Mouse (Mus musculus) forebrain, embryonic 12.5 days (tissue): ENCODE data around the gene Mgp. TPM values are rescaled to one million over a fixed set of nuclear protein-coding genes. Genes with fewer than 3 reads are reported as not detected.
"Not testable (repeated sequence)": the region's sequence is repeated elsewhere in the genome, so short reads cannot be mapped to it uniquely, and the experiment has no call there.

Experiments used
- ATAC-seq: fragments of 200-750 bp; cut with Nextera tagmentation; 2 replicates; pipeline ENCODE4 v1.8.0; 2017; ENCODE audit warnings: moderate TSS enrichment; ENCODE audit not compliant: low FRiP score
- H3K27ac ChIP-seq: fragments of 300-500 bp; sonication (generic); 2 replicates; pipeline ENCODE4 v1.5.1; 2016; ENCODE audit warnings: mild to moderate bottlenecking
- H3K27me3 ChIP-seq: fragments of 300-500 bp; sonication (generic); 2 replicates; pipeline ENCODE4 v1.6.1; 2016; ENCODE audit warnings: mild to moderate bottlenecking
- H3K36me3 ChIP-seq: fragments of 300-500 bp; sonication (generic); replicated peaks from 2 replicates; pipeline ENCODE4 v1.6.1; 2016; ENCODE audit warnings: mild to moderate bottlenecking
- H3K4me1 ChIP-seq: fragments of 300-500 bp; sonication (generic); 2 replicates; pipeline ENCODE4 v1.6.1; 2016
- H3K4me2 ChIP-seq: fragments of 300-500 bp; sonication (generic); 2 replicates; pipeline ENCODE4 v1.6.1; 2016; ENCODE audit warnings: mild to moderate bottlenecking, moderate library complexity
- H3K4me3 ChIP-seq: fragments of 300-500 bp; sonication (generic); replicated peaks from 2 replicates; pipeline ENCODE4 v1.5.1; 2016; ENCODE audit warnings: mild to moderate bottlenecking
- H3K9ac ChIP-seq: fragments of 300-500 bp; sonication (generic); 2 replicates; pipeline ENCODE4 v1.6.1; 2016; ENCODE audit warnings: mild to moderate bottlenecking
- H3K9me3 ChIP-seq: fragments of 300-500 bp; sonication (generic); 2 replicates; pipeline ENCODE4 v1.6.1; 2016
- WGBS: fragments of 180-500 bp; shearing (Covaris S2); methylation state at CpG from one replicate; pipeline ENCODE4 v1.1.7; 2016; 5-methylcytosine and 5-hydroxymethylcytosine counted together
- polyA plus RNA-seq: library from polyadenylated mRNA; unstranded; fragments of >200 nt; fragmentation: Nextera tagmentation; extraction: Ambion mirVana; gene quantifications from 2 replicates; pipeline ENCODE4 v1.2.1, GENCODE M21; 2016

Mgp gene
- polyA plus RNA-seq, 1 experiment from 2014 or later, result 7.2 TPM

- Histone ChIP-seq H3K4me1 (no peaks in the 10 kb centered on the region), H3K27ac (no peak overlapping the region), H3K9me3 (no peaks in the 10 kb centered on the region), H3K4me3 (no peak overlapping the region), H3K9ac (no peak overlapping the region), H3K36me3 (no peaks in the 10 kb centered on the region), H3K4me2 (no peak overlapping the region), H3K27me3 (no peaks in the 10 kb centered on the region)
- WGBS, result 91% methylated on average over 6 of the region's 6 CpGs
- no peak for ATAC-seq
These were observed 13.9 kb upstream of the Mgp start for GRCm38 (mm10) chr6:136889554-136889953.

- H3K4me2 ChIP-seq, result no peak overlapping the region
- no peaks in the 10 kb centered on the region for H3K27me3 ChIP-seq
- H3K36me3 ChIP-seq, result no peaks in the 10 kb centered on the region
- H3K4me3 ChIP-seq, result no peak overlapping the region
- WGBS, result 90% methylated on average over 6 of the region's 6 CpGs
- no peak overlapping the region for H3K27ac ChIP-seq
- no peaks in the 10 kb centered on the region for H3K9me3 ChIP-seq
- no peaks in the 10 kb centered on the region for H3K4me1 ChIP-seq
- ATAC-seq, result no peak
- H3K9ac ChIP-seq, result no peak overlapping the region
These were observed 13.4 kb upstream of the Mgp start for GRCm38 (mm10) chr6:136889067-136889466.

DNA sequence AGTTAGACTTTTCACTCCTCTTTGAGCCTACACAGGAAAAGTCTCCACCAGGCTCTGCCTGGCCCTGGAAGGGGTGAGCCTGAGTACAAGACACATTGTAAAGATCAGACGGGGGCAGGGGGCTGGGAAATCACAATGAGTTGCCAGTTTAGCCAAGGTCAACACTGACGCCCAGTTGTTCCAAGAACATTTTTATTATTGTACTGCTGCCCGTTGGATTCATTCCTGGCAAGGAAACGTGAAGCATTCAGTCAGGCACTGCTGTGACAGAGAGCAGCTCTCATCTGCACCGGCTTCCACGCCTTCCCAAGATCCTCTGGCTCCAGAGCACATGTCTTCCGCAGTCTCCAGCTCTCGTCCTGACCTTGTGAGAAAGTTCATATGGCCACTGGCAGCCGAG lies 12.2 kb upstream of the Mgp start:
- no peaks in the 10 kb centered on the region for H3K36me3 ChIP-seq
- no peak overlapping the region for H3K4me3 ChIP-seq
- no peaks in the 10 kb centered on the region for H3K27me3 ChIP-seq
- H3K27ac ChIP-seq, result no peak overlapping the region
- H3K9me3 ChIP-seq, result no peaks in the 10 kb centered on the region
- no peak overlapping the region for H3K4me2 ChIP-seq
- WGBS, result 86% methylated on average over 9 of the region's 9 CpGs
- ATAC-seq, result no peak
- H3K4me1 ChIP-seq, result no peaks in the 10 kb centered on the region
- H3K9ac ChIP-seq, result no peak overlapping the region

GRCm38 (mm10) chr6:136884766-136885165 lies 9.1 kb upstream of the Mgp start:
- not testable (repeated sequence) for H3K9me3 ChIP-seq, H3K27me3 ChIP-seq, H3K4me2 ChIP-seq, ATAC-seq, H3K27ac ChIP-seq, H3K4me3 ChIP-seq, H3K4me1 ChIP-seq, H3K36me3 ChIP-seq, H3K9ac ChIP-seq
- WGBS, result 62% methylated on average over 1 of the region's 1 CpGs

DNA sequence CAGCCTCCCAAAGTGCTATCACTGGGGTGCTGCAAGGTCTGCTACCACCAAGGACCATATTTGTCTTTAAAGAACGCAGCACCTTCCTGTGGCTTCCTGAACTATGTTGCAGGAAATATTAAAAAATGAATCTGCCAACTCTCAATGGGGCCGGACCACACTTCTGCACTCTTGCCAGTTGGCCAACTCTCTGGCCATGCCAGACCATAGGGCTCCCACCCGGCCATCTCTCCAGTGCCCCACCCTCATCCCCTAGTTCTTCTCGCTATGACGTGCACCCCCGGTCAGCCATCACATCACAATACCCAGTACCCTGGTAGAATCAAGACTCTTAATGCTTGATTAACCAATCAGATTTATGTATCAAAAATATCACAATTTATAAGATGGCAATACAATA lies 8.3 kb upstream of the Mgp start:
- Histone ChIP-seq H3K4me1 (no peaks in the 10 kb centered on the region), H3K9ac (no peak overlapping the region), H3K4me2 (no peak overlapping the region), H3K27ac (no peak overlapping the region), H3K27me3 (no peaks in the 10 kb centered on the region), H3K9me3 (no peaks in the 10 kb centered on the region), H3K36me3 (no peaks in the 10 kb centered on the region), H3K4me3 (no peak overlapping the region)
- WGBS, result 97% methylated on average over 6 of the region's 6 CpGs
- ATAC-seq, result no peak

DNA sequence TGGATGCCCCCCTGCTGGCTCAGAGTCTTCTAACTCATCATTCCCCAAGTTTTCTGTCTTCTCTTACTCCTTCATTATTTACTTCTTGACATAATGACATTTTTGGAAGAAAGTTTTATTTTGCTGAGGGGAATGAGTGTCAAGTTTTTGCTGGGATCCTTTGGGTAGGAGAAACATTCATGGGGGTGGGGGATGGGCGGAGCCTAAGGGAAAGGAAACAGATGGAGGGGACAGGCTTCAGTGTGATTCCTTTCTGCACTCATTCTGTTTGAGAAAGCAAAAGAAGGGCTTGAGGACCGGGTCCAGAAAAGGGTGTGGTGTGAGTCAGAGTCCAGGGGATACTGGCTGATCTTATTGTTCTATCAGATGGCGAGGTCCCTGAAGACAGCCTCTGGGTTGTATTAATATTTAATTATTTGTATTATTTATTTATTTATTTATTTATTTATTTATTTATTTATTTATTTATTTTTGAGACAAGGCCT lies 7.8 kb upstream of the Mgp start:
- WGBS, result 89% methylated on average over 3 of the region's 3 CpGs
- Histone ChIP-seq H3K27me3 (no peaks in the 10 kb centered on the region), H3K9ac (no peak overlapping the region), H3K9me3 (no peaks in the 10 kb centered on the region), H3K4me1 (no peaks in the 10 kb centered on the region), H3K4me2 (no peak overlapping the region), H3K4me3 (no peak overlapping the region), H3K27ac (no peak overlapping the region), H3K36me3 (no peaks in the 10 kb centered on the region)
- ATAC-seq, result no peak

DNA sequence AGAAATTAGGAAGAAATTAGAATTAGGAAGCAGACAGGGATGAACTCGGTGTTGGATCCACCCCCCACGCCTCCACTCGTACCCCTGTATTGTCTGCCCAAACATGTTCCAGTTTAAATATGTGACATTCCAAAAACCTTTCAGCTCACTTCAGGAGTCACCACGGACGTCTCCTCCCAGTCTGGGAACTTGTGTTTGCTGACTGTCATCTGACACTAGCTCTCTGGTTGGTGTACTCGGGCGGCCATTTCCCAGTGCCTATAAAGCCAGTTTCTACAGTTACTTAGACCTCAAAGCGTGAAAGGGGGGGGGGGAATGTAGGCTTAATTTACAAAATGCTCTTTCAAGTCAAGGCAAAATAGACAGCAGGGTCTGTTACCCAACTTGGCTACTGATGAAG lies 6.1 kb upstream of the Mgp start:
- Histone ChIP-seq H3K4me1 (no peaks in the 10 kb centered on the region), H3K4me2 (no peak overlapping the region), H3K9ac (no peak overlapping the region), H3K4me3 (no peak overlapping the region), H3K27me3 (no peaks in the 10 kb centered on the region), H3K27ac (no peak overlapping the region), H3K36me3 (no peaks in the 10 kb centered on the region), H3K9me3 (no peaks in the 10 kb centered on the region)
- 75% methylated on average over 8 of the region's 8 CpGs for WGBS
- no peak for ATAC-seq

- no peak overlapping the region for H3K27ac ChIP-seq
- 45% methylated on average over 8 of the region's 8 CpGs for WGBS
- ATAC-seq, result no peak
These were observed 1.0 kb downstream of the Mgp start for GRCm38 (mm10) chr6:136874599-136874998.

GRCm38 (mm10) chr6:136868921-136869320 lies 6.7 kb downstream of the Mgp start:
- no peak overlapping the region for H3K4me2 ChIP-seq
- H3K4me1 ChIP-seq, result no peaks in the 10 kb centered on the region
- WGBS, result 88% methylated on average over 5 of the region's 5 CpGs
- ATAC-seq, result no peak
- H3K27me3 ChIP-seq, result no peaks in the 10 kb centered on the region
- no peak overlapping the region for H3K27ac ChIP-seq
- no peaks in the 10 kb centered on the region for H3K9me3 ChIP-seq
- no peak overlapping the region for H3K9ac ChIP-seq
- H3K36me3 ChIP-seq, result no peaks in the 10 kb centered on the region
- no peak overlapping the region for H3K4me3 ChIP-seq

More at GRCm38 (mm10) chr6:136874599-136874998, 1.0 kb downstream of the Mgp start:
- H3K4me3 ChIP-seq, result no peak overlapping the region
- no peaks in the 10 kb centered on the region for H3K27me3 ChIP-seq
- peaks cover 3% of the 10 kb centered on the region; the same call in 1 of the 2 replicates for H3K4me1 ChIP-seq
- H3K36me3 ChIP-seq, result no peaks in the 10 kb centered on the region
- no peak overlapping the region for H3K9ac ChIP-seq
- no peak overlapping the region for H3K4me2 ChIP-seq
- H3K9me3 ChIP-seq, result no peaks in the 10 kb centered on the region

DNA sequence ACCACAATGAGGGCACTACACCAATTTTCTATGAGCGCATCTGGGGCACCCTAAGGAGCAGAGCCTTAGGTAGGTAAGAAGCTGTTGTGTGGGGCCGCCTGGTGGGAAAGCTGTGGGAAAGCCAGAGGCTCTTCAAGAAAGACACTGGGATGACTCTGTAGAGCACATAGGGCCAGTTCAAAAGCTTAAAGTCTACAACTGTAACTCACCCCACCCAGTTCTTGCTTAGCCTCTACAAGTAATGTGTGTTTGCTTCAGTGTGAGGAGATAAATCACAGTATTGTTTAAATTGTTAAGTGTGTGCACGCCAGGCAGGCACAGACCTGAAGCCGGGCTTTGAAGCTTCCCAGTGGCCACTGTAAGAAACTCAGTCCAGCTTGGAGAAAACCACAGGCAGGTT lies 9.5 kb downstream of the Mgp start:
- Histone ChIP-seq H3K9ac (no peak overlapping the region), H3K4me2 (no peak overlapping the region), H3K9me3 (no peaks in the 10 kb centered on the region), H3K4me3 (no peak overlapping the region), H3K4me1 (no peaks in the 10 kb centered on the region), H3K27me3 (no peaks in the 10 kb centered on the region), H3K36me3 (no peaks in the 10 kb centered on the region), H3K27ac (no peak overlapping the region)
- WGBS, result 80% methylated on average over 4 of the region's 4 CpGs
- ATAC-seq, result no peak

DNA sequence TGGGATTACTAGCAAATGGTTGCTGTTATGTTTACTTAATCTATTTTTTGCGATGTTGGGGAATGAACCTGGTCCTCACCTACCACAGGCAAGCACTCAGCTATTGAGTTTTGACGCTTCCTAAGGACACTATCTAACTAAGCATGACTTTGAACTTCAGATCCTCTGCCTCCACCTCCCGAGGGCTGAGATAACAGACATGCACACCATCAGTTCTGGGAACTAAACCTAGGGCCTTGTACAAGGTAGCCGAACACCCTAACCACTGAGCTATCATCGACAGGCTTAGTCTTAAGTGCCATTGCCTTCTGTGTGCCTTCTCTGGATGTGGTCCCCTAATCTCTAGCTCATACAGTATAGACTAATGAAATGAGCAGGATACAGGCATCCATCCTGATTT lies 10.3 kb downstream of the Mgp start:
- Histone ChIP-seq H3K27ac (no peak overlapping the region), H3K36me3 (no peaks in the 10 kb centered on the region), H3K9me3 (no peaks in the 10 kb centered on the region), H3K4me1 (no peaks in the 10 kb centered on the region), H3K27me3 (no peaks in the 10 kb centered on the region), H3K4me3 (no peak overlapping the region), H3K4me2 (no peak overlapping the region), H3K9ac (no peak overlapping the region)
- no peak for ATAC-seq
- 91% methylated on average over 5 of the region's 5 CpGs for WGBS

DNA sequence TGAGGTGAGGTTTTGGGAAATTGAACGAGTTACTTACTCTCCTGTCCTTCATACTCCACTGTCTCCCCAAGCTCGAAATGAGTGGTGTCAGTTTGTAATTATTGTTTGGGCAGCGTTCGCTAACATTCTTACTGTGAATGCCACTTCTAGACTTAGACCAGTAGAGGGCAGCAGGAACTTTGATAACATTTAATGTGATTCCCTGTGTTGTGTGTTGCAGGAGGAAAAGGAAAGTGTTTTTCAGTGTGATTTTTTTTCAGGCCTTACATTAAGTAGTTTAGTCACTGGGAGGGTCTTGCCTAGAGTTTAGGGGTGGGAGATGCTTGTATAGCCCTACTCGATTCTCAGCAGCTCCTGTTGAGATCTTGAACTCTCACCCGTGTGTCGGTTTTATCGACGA lies 14.6 kb downstream of the Mgp start:
- H3K27ac ChIP-seq, result no peak overlapping the region
- H3K4me2 ChIP-seq, result no peak overlapping the region
- H3K9me3 ChIP-seq, result no peaks in the 10 kb centered on the region
- no peaks in the 10 kb centered on the region for H3K27me3 ChIP-seq
- H3K9ac ChIP-seq, result no peak overlapping the region
- no peaks in the 10 kb centered on the region for H3K4me1 ChIP-seq
- WGBS, result 52% methylated on average over 9 of the region's 9 CpGs
- peak; percentile 44; the same call in 1 of the 2 replicates for ATAC-seq
- H3K36me3 ChIP-seq, result no peaks in the 10 kb centered on the region
- H3K4me3 ChIP-seq, result no peak overlapping the region

DNA sequence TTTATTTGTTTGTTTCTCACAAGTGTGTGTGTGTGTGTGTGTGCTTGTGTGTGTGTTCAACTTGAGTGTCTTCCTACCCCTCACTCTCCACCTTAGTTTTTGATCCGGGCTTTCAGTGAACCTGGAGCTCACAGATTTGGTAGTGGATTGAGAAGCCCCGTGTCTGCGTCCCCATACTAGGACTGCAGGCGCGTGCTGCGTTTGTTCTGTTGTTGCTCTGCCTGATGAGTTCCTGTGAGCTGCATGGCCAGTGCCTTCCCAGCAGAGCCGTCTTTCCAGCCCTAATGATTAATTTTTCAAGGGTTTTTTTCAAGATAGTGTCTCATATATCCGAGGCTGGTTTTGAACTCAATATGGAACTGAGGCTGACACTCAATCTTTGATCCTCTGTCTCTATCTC lies 17.2 kb downstream of the Mgp start:
- 79% methylated on average over 8 of the region's 8 CpGs for WGBS
- H3K27me3 ChIP-seq, result no peaks in the 10 kb centered on the region
- H3K27ac ChIP-seq, result no peak overlapping the region

More for the DNA sequence above, 17.2 kb downstream of the Mgp start:
- no peak overlapping the region for H3K9ac ChIP-seq
- ATAC-seq, result no peak
- no peaks in the 10 kb centered on the region for H3K9me3 ChIP-seq
- no peaks in the 10 kb centered on the region for H3K4me1 ChIP-seq
- H3K4me3 ChIP-seq, result no peak overlapping the region
- H3K4me2 ChIP-seq, result no peak overlapping the region
- H3K36me3 ChIP-seq, result no peaks in the 10 kb centered on the region
